Mouse (Mus musculus) Muller cell, postnatal 12 days (primary cell): ENCODE results near the gene Olfr498.

Experiments used
- DNase-seq: peaks from one replicate; pipeline ENCODE4 v3.0.0-alpha.2; 2015; ENCODE audit errors: inconsistent ontology term

Gene Olfr498

GRCm38 (mm10) chr7:108465026-108465425, at the start of gene Olfr498:
Gene Olfr498 (plus strand): TSS chr7:108465326.
- DNase-seq: no peak

- no peak for DNase-seq
Measured at GRCm38 (mm10) chr7:108420121-108420520, 45.0 kb upstream of the Olfr498 start, which contains the start of gene Olfr497. Gene Olfr497 (plus strand): TSS chr7:108420421.
